Mouse (Mus musculus): ENCODE measurements around the gene Vmn1r201. TPM values are rescaled to one million over a fixed set of nuclear protein-coding genes. Genes with fewer than 3 reads are reported as not detected.

The Vmn1r201 gene
- total RNA-seq (2021) = not detected

GRCm38 (mm10) chr13:22471623-22472022 lies at the start of gene Vmn1r201:
Vmn1r201 (plus strand) TSS chr13:22471923.
- DNase-seq (ENCODE audit: low spot score in 2 of 2) = no peak
- intact Hi-C loops (cut with DNase I) = no loop called here

- intact Hi-C loops (cut with DNase I) = no loop called here
- no peak for DNase-seq (ENCODE audit: low spot score in 2 of 2)
Observed at GRCm38 (mm10) chr13:22455145-22455544, 16.6 kb upstream of the Vmn1r201 start.

GRCm38 (mm10) chr13:22502431-22502830 lies 30.7 kb downstream of the Vmn1r201 start:
- intact Hi-C loops (cut with DNase I) = no loop called here
- DNase-seq (ENCODE audit: low spot score in 2 of 2) = no peak

- DNase-seq (ENCODE audit: low spot score in 2 of 2) = no peak
- intact Hi-C loops (cut with DNase I) = no loop called here
Observed at GRCm38 (mm10) chr13:22505281-22505680, 33.6 kb downstream of the Vmn1r201 start, which contains the start of gene Vmn1r202. Vmn1r202 (minus strand) TSS chr13:22505381.

GRCm38 (mm10) chr13:22517814-22518213 lies 46.1 kb downstream of the Vmn1r201 start, which contains the start of gene Vmn1r203:
Vmn1r203 (plus strand) TSS chr13:22518114.
- no peak for DNase-seq (ENCODE audit: low spot score in 2 of 2)
- intact Hi-C loops (cut with DNase I) = no loop called here

Other genes starting within 250 kb of the Vmn1r201 start
- gene Vmn1r193, start 248.8 kb upstream of the Vmn1r201 start, total RNA-seq (2021) = not detected
- not detected for gene Vmn1r194, start 227.7 kb upstream of the Vmn1r201 start, total RNA-seq (2021)
- not detected for gene Vmn1r195, start 201.4 kb upstream of the Vmn1r201 start, total RNA-seq (2021)
- gene Vmn1r196, start 182.0 kb upstream of the Vmn1r201 start, total RNA-seq (2021) = not detected
- gene Vmn1r197, start 147.3 kb upstream of the Vmn1r201 start, total RNA-seq (2021) = not detected
- not detected for gene Vmn1r198, start 121.6 kb upstream of the Vmn1r201 start, total RNA-seq (2021)
- gene Vmn1r199, start 92.1 kb upstream of the Vmn1r201 start, total RNA-seq (2021) = not detected
- gene Vmn1r200, start 81.5 kb upstream of the Vmn1r201 start, total RNA-seq (2021) = not detected
- gene Vmn1r202, start 33.5 kb downstream of the Vmn1r201 start, total RNA-seq (2021) = under 1 TPM in 1 of 2 experiments, not detected in 1; 0.07 TPM
- not detected for gene Vmn1r203, start 46.2 kb downstream of the Vmn1r201 start, total RNA-seq (2021)
- not detected for gene Vmn1r204, start 81.3 kb downstream of the Vmn1r201 start, total RNA-seq (2021)
- gene Vmn1r205, start 121.1 kb downstream of the Vmn1r201 start, total RNA-seq (2021) = not detected
- gene Vmn1r206, start 152.3 kb downstream of the Vmn1r201 start, total RNA-seq (2021) = under 1 TPM in 1 of 2 experiments, not detected in 1; 0.32 TPM